Mouse (Mus musculus): ENCODE data around the gene Emg1. TPM values are rescaled to one million over a fixed set of nuclear protein-coding genes. Genes with fewer than 3 reads are reported as not detected.
A peak's percentile ranks its signal among the peaks of the same experiment; 100 is the strongest.

Emg1 gene
- total and polyA plus RNA-seq, 3 experiments, result 51.8 to 78.8 (median 71.4) TPM

- peaks cover 2% of the 10 kb centered on the region; the same call in 1 of the 2 replicates for H3K36me3 ChIP-seq (ENCODE audit: control insufficient read depth, insufficient read depth, low read length)
- TF ChIP-seq EP300 (IDR thresholded peaks at IDR 0.05; ENCODE audit: insufficient read depth, low read depth, low read length), result no peak
- TF ChIP-seq CTCF (IDR thresholded peaks at IDR 0.05), result no peak
- TF ChIP-seq POLR2A (IDR thresholded peaks at IDR 0.05; ENCODE audit: insufficient read depth, low read depth, low read length), result no peak
- peaks cover 5% of the 10 kb centered on the region for H3K4me1 ChIP-seq (ENCODE audit: control insufficient read depth, insufficient read depth, low read length)
- no peak overlapping the region; the same call in 1 of the 2 replicates for H3K27ac ChIP-seq
- WGBS, result 83% methylated on average over 10 of the region's 10 CpGs
- no peak for DNase-seq
- no peaks in the 10 kb centered on the region for H3K27me3 ChIP-seq (ENCODE audit: control insufficient read depth, insufficient read depth, low read length)
- intact Hi-C loops (cut with DNase I), result no loop called here
- no peak overlapping the region for H3K9ac ChIP-seq (ENCODE audit: low read depth, low read length)
- H3K79me2 ChIP-seq (replicated peaks; ENCODE audit: control insufficient read depth, insufficient read depth, low read length), result no peaks in the 10 kb centered on the region
- H3K4me3 ChIP-seq, result no peak overlapping the region
Observed at GRCm38 (mm10) chr6:124739231-124739796, 27.3 kb upstream of the Emg1 start.

- H3K36me3 ChIP-seq (ENCODE audit: control insufficient read depth, insufficient read depth, low read length), result peaks cover 2% of the 10 kb centered on the region; the same call in 1 of the 2 replicates
- intact Hi-C loops (cut with DNase I), result no loop called here
- no peaks in the 10 kb centered on the region for H3K27me3 ChIP-seq (ENCODE audit: control insufficient read depth, insufficient read depth, low read length)
- DNase-seq, result peak in 1 of 2 experiments; percentile 50
- no peaks in the 10 kb centered on the region for H3K79me2 ChIP-seq (replicated peaks; ENCODE audit: control insufficient read depth, insufficient read depth, low read length)
- WGBS, result 39% methylated on average over 15 of the region's 15 CpGs
- no peak for TF ChIP-seq POLR2A (IDR thresholded peaks at IDR 0.05; ENCODE audit: insufficient read depth, low read depth, low read length)
- no peak for TF ChIP-seq CTCF (IDR thresholded peaks at IDR 0.05)
- no peak for TF ChIP-seq EP300 (IDR thresholded peaks at IDR 0.05; ENCODE audit: insufficient read depth, low read depth, low read length)
- no peak within 1 kb of the TSS for H3K4me3 ChIP-seq
- no peak within 1 kb of the TSS; the same call in 1 of the 2 replicates for H3K27ac ChIP-seq
- H3K9ac ChIP-seq (ENCODE audit: low read depth, low read length), result no peak within 1 kb of the TSS
- peaks cover 5% of the 10 kb centered on the region for H3K4me1 ChIP-seq (ENCODE audit: control insufficient read depth, insufficient read depth, low read length)
Observed at GRCm38 (mm10) chr6:124738511-124739023, 26.6 kb upstream of the Emg1 start, which contains the start of gene Ptpn6. Gene Ptpn6 (minus strand): TSS chr6:124738714.

- intact Hi-C loops (cut with DNase I), result no loop called here
- Histone ChIP-seq H3K4me1 (ENCODE audit: control insufficient read depth, insufficient read depth, low read length) (peaks cover 5% of the 10 kb centered on the region), H3K9ac (ENCODE audit: low read depth, low read length) (no peak overlapping the region), H3K4me3 (no peak overlapping the region), H3K27me3 (ENCODE audit: control insufficient read depth, insufficient read depth, low read length) (no peaks in the 10 kb centered on the region), H3K27ac (no peak overlapping the region), H3K36me3 (ENCODE audit: control insufficient read depth, insufficient read depth, low read length) (peaks cover 2% of the 10 kb centered on the region; the same call in 1 of the 2 replicates), H3K79me2 (replicated peaks; ENCODE audit: control insufficient read depth, insufficient read depth, low read length) (no peaks in the 10 kb centered on the region)
- WGBS, result 83% methylated on average over 11 of the region's 11 CpGs
- DNase-seq, result no peak
- TF ChIP-seq EP300 (IDR thresholded peaks at IDR 0.05; ENCODE audit: insufficient read depth, low read depth, low read length) (no peak), POLR2A (IDR thresholded peaks at IDR 0.05; ENCODE audit: insufficient read depth, low read depth, low read length) (no peak), CTCF (IDR thresholded peaks at IDR 0.05) (no peak)
Observed at GRCm38 (mm10) chr6:124737040-124737439, 25.1 kb upstream of the Emg1 start.

GRCm38 (mm10) chr6:124734417-124734816 is 22.4 kb upstream of the Emg1 start:
- TF ChIP-seq EP300 (IDR thresholded peaks at IDR 0.05; ENCODE audit: insufficient read depth, low read depth, low read length), result no peak
- no peak for TF ChIP-seq POLR2A (IDR thresholded peaks at IDR 0.05; ENCODE audit: insufficient read depth, low read depth, low read length)
- Histone ChIP-seq H3K4me1 (ENCODE audit: control insufficient read depth, insufficient read depth, low read length) (no peaks in the 10 kb centered on the region), H3K4me3 (no peak overlapping the region), H3K36me3 (ENCODE audit: control insufficient read depth, insufficient read depth, low read length) (no peaks in the 10 kb centered on the region), H3K9ac (ENCODE audit: low read depth, low read length) (no peak overlapping the region), H3K27me3 (ENCODE audit: control insufficient read depth, insufficient read depth, low read length) (no peaks in the 10 kb centered on the region), H3K27ac (no peak overlapping the region), H3K79me2 (replicated peaks; ENCODE audit: control insufficient read depth, insufficient read depth, low read length) (no peaks in the 10 kb centered on the region)
- WGBS, result 87% methylated on average over 3 of the region's 3 CpGs
- intact Hi-C loops (cut with DNase I), result no loop called here
- DNase-seq, result no peak

GRCm38 (mm10) chr6:124732476-124733370 is 20.7 kb upstream of the Emg1 start:
- Histone ChIP-seq H3K27me3 (ENCODE audit: control insufficient read depth, insufficient read depth, low read length) (no peaks in the 10 kb centered on the region), H3K27ac (no peak overlapping the region; the same call in 1 of the 2 replicates), H3K79me2 (replicated peaks; ENCODE audit: control insufficient read depth, insufficient read depth, low read length) (no peaks in the 10 kb centered on the region), H3K36me3 (ENCODE audit: control insufficient read depth, insufficient read depth, low read length) (no peaks in the 10 kb centered on the region), H3K4me3 (no peak overlapping the region), H3K9ac (ENCODE audit: low read depth, low read length) (no peak overlapping the region; the same call in 1 of the 2 replicates), H3K4me1 (ENCODE audit: control insufficient read depth, insufficient read depth, low read length) (no peaks in the 10 kb centered on the region)
- intact Hi-C loops (cut with DNase I), result no loop called here
- 56% methylated on average over 19 of the region's 19 CpGs for WGBS
- TF ChIP-seq EP300 (IDR thresholded peaks at IDR 0.05; ENCODE audit: insufficient read depth, low read depth, low read length) (no peak), CTCF (IDR thresholded peaks at IDR 0.05) (no peak)
- peak; percentile 64 to 83 for DNase-seq

All from heart, adult 2 months (tissue).